Mouse (Mus musculus): ENCODE measurements around the gene Fam78b. TPM values are rescaled to one million over a fixed set of nuclear protein-coding genes. Genes with fewer than 3 reads are reported as not detected.

Fam78b gene
- polyA plus RNA-seq, 1 experiment from 2014 or later: 14.1 TPM

GRCm38 (mm10) chr1:167102566-167102965, 101.3 kb downstream of the Fam78b start:
- H3K9me3 ChIP-seq: no peaks in the 10 kb centered on the region
- H3K27ac ChIP-seq (replicated peaks): no peak overlapping the region
- no peaks in the 10 kb centered on the region for H3K27me3 ChIP-seq
- 81% methylated on average over 9 of the region's 9 CpGs for WGBS
- no peak overlapping the region for H3K4me3 ChIP-seq
- no peaks in the 10 kb centered on the region for H3K36me3 ChIP-seq
- no peak for ATAC-seq (ENCODE audit: low FRiP score, low read depth)
- H3K9ac ChIP-seq: no peak overlapping the region
- H3K4me1 ChIP-seq (replicated peaks): no peaks in the 10 kb centered on the region
- no peak overlapping the region for H3K4me2 ChIP-seq

GRCm38 (mm10) chr1:167104956-167105626, 103.9 kb downstream of the Fam78b start:
- Histone ChIP-seq H3K4me1 (replicated peaks) (no peaks in the 10 kb centered on the region), H3K27ac (replicated peaks) (no peak overlapping the region), H3K4me3 (no peak overlapping the region), H3K9me3 (no peaks in the 10 kb centered on the region), H3K36me3 (no peaks in the 10 kb centered on the region), H3K9ac (no peak overlapping the region), H3K27me3 (no peaks in the 10 kb centered on the region), H3K4me2 (no peak overlapping the region)
- no peak for ATAC-seq (ENCODE audit: low FRiP score, low read depth)
- WGBS: 35% methylated on average over 5 of the region's 5 CpGs

GRCm38 (mm10) chr1:167105916-167106315, 104.7 kb downstream of the Fam78b start:
- ATAC-seq (ENCODE audit: low FRiP score, low read depth): no peak
- Histone ChIP-seq H3K4me2 (no peak overlapping the region), H3K4me3 (no peak overlapping the region), H3K9ac (no peak overlapping the region), H3K27ac (replicated peaks) (no peak overlapping the region), H3K36me3 (no peaks in the 10 kb centered on the region), H3K4me1 (replicated peaks) (no peaks in the 10 kb centered on the region), H3K27me3 (no peaks in the 10 kb centered on the region), H3K9me3 (no peaks in the 10 kb centered on the region)
- 88% methylated on average over 4 of the region's 4 CpGs for whole genome bisulfite sequencing

- no peak overlapping the region for H3K4me3 ChIP-seq
- H3K36me3 ChIP-seq: no peaks in the 10 kb centered on the region
- H3K27me3 ChIP-seq: no peaks in the 10 kb centered on the region
- H3K4me1 ChIP-seq (replicated peaks): no peaks in the 10 kb centered on the region
- H3K27ac ChIP-seq (replicated peaks): no peak overlapping the region
- no peak overlapping the region for H3K9ac ChIP-seq
- peak; percentile 68; the same call in 1 of the 2 replicates for ATAC-seq (ENCODE audit: low FRiP score, low read depth)
- no peaks in the 10 kb centered on the region for H3K9me3 ChIP-seq
- H3K4me2 ChIP-seq: no peak overlapping the region
- WGBS: 55% methylated on average over 8 of the region's 8 CpGs
Measured at GRCm38 (mm10) chr1:167108973-167109509, 107.8 kb downstream of the Fam78b start.

GRCm38 (mm10) chr1:167114363-167115050, 113.3 kb downstream of the Fam78b start:
- WGBS: 44% methylated on average over 4 of the region's 4 CpGs
- H3K4me2 ChIP-seq: no peak overlapping the region
- H3K4me3 ChIP-seq: no peak overlapping the region
- H3K9ac ChIP-seq: no peak overlapping the region
- no peaks in the 10 kb centered on the region for H3K9me3 ChIP-seq
- H3K36me3 ChIP-seq: no peaks in the 10 kb centered on the region
- H3K27me3 ChIP-seq: no peaks in the 10 kb centered on the region
- no peak for ATAC-seq (ENCODE audit: low FRiP score, low read depth)
- peaks cover 11% of the 10 kb centered on the region for H3K4me1 ChIP-seq (replicated peaks)
- no peak overlapping the region for H3K27ac ChIP-seq (replicated peaks)

GRCm38 (mm10) chr1:167115121-167115520, 113.9 kb downstream of the Fam78b start:
- no peaks in the 10 kb centered on the region for H3K36me3 ChIP-seq
- H3K4me2 ChIP-seq: no peak overlapping the region
- peak; percentile 50; the same call in 1 of the 2 replicates for ATAC-seq (ENCODE audit: low FRiP score, low read depth)
- H3K27ac ChIP-seq (replicated peaks): no peak overlapping the region
- peaks cover 16% of the 10 kb centered on the region for H3K4me1 ChIP-seq (replicated peaks)
- H3K4me3 ChIP-seq: no peak overlapping the region
- H3K9ac ChIP-seq: no peak overlapping the region
- no peaks in the 10 kb centered on the region for H3K27me3 ChIP-seq
- WGBS: 34% methylated on average over 4 of the region's 4 CpGs
- H3K9me3 ChIP-seq: no peaks in the 10 kb centered on the region

- H3K27me3 ChIP-seq: no peaks in the 10 kb centered on the region
- no peak overlapping the region for H3K4me3 ChIP-seq
- H3K4me1 ChIP-seq (replicated peaks): peaks cover 16% of the 10 kb centered on the region
- H3K36me3 ChIP-seq: no peaks in the 10 kb centered on the region
- no peaks in the 10 kb centered on the region for H3K9me3 ChIP-seq
- no peak for ATAC-seq (ENCODE audit: low FRiP score, low read depth)
- no peak overlapping the region for H3K27ac ChIP-seq (replicated peaks)
- WGBS: 57% methylated on average over 3 of the region's 3 CpGs
- no peak overlapping the region for H3K9ac ChIP-seq
- no peak overlapping the region for H3K4me2 ChIP-seq
Measured at GRCm38 (mm10) chr1:167116733-167117132, 115.5 kb downstream of the Fam78b start.

- H3K4me3 ChIP-seq: no peak overlapping the region
- no peaks in the 10 kb centered on the region for H3K36me3 ChIP-seq
- no peaks in the 10 kb centered on the region for H3K27me3 ChIP-seq
- H3K27ac ChIP-seq (replicated peaks): peak overlapping the region; percentile 31; the same call in 1 of the 2 replicates
- no peak for ATAC-seq (ENCODE audit: low FRiP score, low read depth)
- H3K4me1 ChIP-seq (replicated peaks): peaks cover 16% of the 10 kb centered on the region
- no peaks in the 10 kb centered on the region for H3K9me3 ChIP-seq
- H3K9ac ChIP-seq: no peak overlapping the region
- peak overlapping the region; percentile 33 for H3K4me2 ChIP-seq
- WGBS: 45% methylated on average over 7 of the region's 7 CpGs
Measured at GRCm38 (mm10) chr1:167118971-167119370, 117.8 kb downstream of the Fam78b start.

- peaks cover 16% of the 10 kb centered on the region for H3K4me1 ChIP-seq (replicated peaks)
- H3K9me3 ChIP-seq: no peaks in the 10 kb centered on the region
- H3K36me3 ChIP-seq: no peaks in the 10 kb centered on the region
- H3K9ac ChIP-seq: no peak overlapping the region
- peak overlapping the region; percentile 33 for H3K4me2 ChIP-seq
- peak; percentile 51 for ATAC-seq (ENCODE audit: low FRiP score, low read depth)
- H3K4me3 ChIP-seq: no peak overlapping the region
- H3K27me3 ChIP-seq: no peaks in the 10 kb centered on the region
- H3K27ac ChIP-seq (replicated peaks): peak overlapping the region; percentile 31; the same call in 1 of the 2 replicates
- 22% methylated on average over 8 of the region's 8 CpGs for WGBS
Measured at GRCm38 (mm10) chr1:167119439-167119838, 118.2 kb downstream of the Fam78b start.

- Histone ChIP-seq H3K27me3 (no peaks in the 10 kb centered on the region), H3K36me3 (no peaks in the 10 kb centered on the region), H3K4me3 (no peak overlapping the region), H3K4me2 (no peak overlapping the region), H3K4me1 (replicated peaks) (peaks cover 14% of the 10 kb centered on the region), H3K9me3 (no peaks in the 10 kb centered on the region), H3K9ac (no peak overlapping the region), H3K27ac (replicated peaks) (no peak overlapping the region)
- 86% methylated on average over 2 of the region's 2 CpGs for WGBS
- no peak for ATAC-seq (ENCODE audit: low FRiP score, low read depth)
Measured at GRCm38 (mm10) chr1:167122436-167122835, 121.2 kb downstream of the Fam78b start.

- peaks cover 14% of the 10 kb centered on the region for H3K4me1 ChIP-seq (replicated peaks)
- no peak overlapping the region for H3K9ac ChIP-seq
- H3K27ac ChIP-seq (replicated peaks): no peak overlapping the region
- no peaks in the 10 kb centered on the region for H3K27me3 ChIP-seq
- H3K4me2 ChIP-seq: no peak overlapping the region
- H3K4me3 ChIP-seq: no peak overlapping the region
- no peak for ATAC-seq (ENCODE audit: low FRiP score, low read depth)
- H3K9me3 ChIP-seq: no peaks in the 10 kb centered on the region
- H3K36me3 ChIP-seq: no peaks in the 10 kb centered on the region
Measured at GRCm38 (mm10) chr1:167123551-167123950, 122.3 kb downstream of the Fam78b start.

- Histone ChIP-seq H3K27ac (replicated peaks) (no peak overlapping the region), H3K27me3 (no peaks in the 10 kb centered on the region), H3K9ac (no peak overlapping the region), H3K4me3 (no peak overlapping the region), H3K36me3 (no peaks in the 10 kb centered on the region), H3K4me2 (no peak overlapping the region), H3K9me3 (no peaks in the 10 kb centered on the region), H3K4me1 (replicated peaks) (no peaks in the 10 kb centered on the region)
- ATAC-seq (ENCODE audit: low FRiP score, low read depth): no peak
- 82% methylated on average over 3 of the region's 3 CpGs for WGBS
Measured at GRCm38 (mm10) chr1:167125870-167126269, 124.7 kb downstream of the Fam78b start.
